Mouse (Mus musculus): ENCODE data around the gene Pou1f1. TPM values are rescaled to one million over a fixed set of nuclear protein-coding genes. Genes with fewer than 3 reads are reported as not detected.

The Pou1f1 gene
- total RNA-seq, 2 experiments from 2014 or later = not detected

GRCm38 (mm10) chr16:65561963-65562863, 41.9 kb downstream of the Pou1f1 start, which contains the start of gene Chmp2b:
Gene Chmp2b, minus strand, starts transcription at chr16:65562726.
- intact Hi-C loops (cut with DNase I) = no loop called here
- peak; percentile 74 to 88 for DNase-seq (ENCODE audit: extremely low spot score in 1 of 2, low spot score in 2 of 2)

GRCm38 (mm10) chr16:65562864-65563206, 42.5 kb downstream of the Pou1f1 start:
- intact Hi-C loops (cut with DNase I) = no loop called here

GRCm38 (mm10) chr16:65564306-65564705, 44.0 kb downstream of the Pou1f1 start:
- intact Hi-C loops (cut with DNase I) = no loop called here
- DNase-seq (ENCODE audit: extremely low spot score in 1 of 2, low spot score in 2 of 2) = no peak

More at GRCm38 (mm10) chr16:65562864-65563206, 42.5 kb downstream of the Pou1f1 start:
- no peak for DNase-seq (ENCODE audit: extremely low spot score in 1 of 2, low spot score in 2 of 2)

DNA sequence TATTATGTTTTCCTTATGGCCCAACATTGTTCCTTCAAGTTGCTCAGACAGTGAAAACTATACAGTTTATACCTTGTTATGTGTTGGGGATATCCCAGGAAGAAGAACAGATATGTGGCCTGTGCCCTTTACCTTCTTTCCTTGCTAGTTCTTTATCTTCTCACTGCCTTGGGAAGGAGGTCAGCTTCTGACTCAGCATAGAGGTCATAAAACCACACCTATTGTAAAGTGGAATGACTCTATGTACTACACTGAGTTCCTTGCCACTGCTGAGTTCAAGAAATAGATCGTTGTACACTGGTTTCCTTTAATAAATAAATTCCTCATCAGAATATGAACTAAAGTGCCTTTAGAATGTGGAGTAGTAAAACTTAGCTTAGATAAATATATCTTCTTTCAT, 44.6 kb downstream of the Pou1f1 start:
- intact Hi-C loops (cut with DNase I) = no loop called here
- no peak for DNase-seq (ENCODE audit: extremely low spot score in 1 of 2, low spot score in 2 of 2)

DNA sequence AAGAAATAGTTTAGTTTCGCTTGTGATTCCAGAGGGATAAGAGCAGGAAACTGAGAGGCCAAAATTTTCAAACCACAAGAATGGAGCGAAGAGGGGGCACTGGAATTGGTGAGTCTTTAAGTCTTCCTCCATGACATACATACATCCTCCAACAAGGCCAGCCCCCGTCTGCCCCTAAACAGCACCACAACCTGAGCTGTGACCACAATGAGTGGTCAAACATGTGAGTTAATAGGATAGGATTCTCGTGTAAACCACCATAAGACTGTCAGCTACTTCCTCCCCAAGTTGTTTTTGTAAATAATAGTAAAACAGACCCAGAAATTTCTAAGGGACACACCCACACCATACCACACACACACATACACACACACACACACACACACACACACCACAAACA, 48.5 kb downstream of the Pou1f1 start:
- DNase-seq (ENCODE audit: extremely low spot score in 1 of 2, low spot score in 2 of 2) = no peak
- intact Hi-C loops (cut with DNase I) = no loop called here

GRCm38 (mm10) chr16:65577298-65578029, 57.2 kb downstream of the Pou1f1 start:
- intact Hi-C loops (cut with DNase I) = no loop called here
- DNase-seq (ENCODE audit: extremely low spot score in 1 of 2, low spot score in 2 of 2) = no peak

Other genes starting within 250 kb of the Pou1f1 start
- 10 to 100 TPM; 84.8 to 86.0 TPM for gene Chmp2b, start 42.2 kb downstream of the Pou1f1 start, total RNA-seq (2021)

Measured in left cerebral cortex, postnatal 10 days (tissue).